Mouse (Mus musculus): ENCODE measurements around the gene Dok4.
"Not testable (repeated sequence)": the region's sequence is repeated elsewhere in the genome, so short reads cannot be mapped to it uniquely, and the experiment has no call there.

Gene Dok4

DNA sequence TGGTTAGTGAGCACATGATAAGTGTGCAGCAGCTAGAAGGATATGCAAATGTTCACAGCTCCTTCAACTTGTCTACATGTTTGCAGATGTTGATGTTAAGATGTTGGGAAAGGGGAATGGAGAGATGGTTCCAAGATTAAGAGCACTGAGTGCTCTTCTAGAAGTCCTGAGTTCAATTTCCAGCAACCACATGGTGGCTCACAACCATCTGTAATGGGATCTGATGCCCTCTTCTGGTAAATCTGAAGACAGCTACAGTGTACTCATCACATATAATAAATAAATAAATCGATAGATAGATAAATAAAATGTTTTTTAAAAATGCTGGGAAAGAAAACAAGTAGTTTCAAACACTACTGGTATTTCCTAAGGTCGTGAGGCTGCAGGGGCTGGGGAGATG is 34.9 kb downstream of the Dok4 start:
- no peak for DNase-seq (ENCODE audit: low read depth, low spot score)

DNA sequence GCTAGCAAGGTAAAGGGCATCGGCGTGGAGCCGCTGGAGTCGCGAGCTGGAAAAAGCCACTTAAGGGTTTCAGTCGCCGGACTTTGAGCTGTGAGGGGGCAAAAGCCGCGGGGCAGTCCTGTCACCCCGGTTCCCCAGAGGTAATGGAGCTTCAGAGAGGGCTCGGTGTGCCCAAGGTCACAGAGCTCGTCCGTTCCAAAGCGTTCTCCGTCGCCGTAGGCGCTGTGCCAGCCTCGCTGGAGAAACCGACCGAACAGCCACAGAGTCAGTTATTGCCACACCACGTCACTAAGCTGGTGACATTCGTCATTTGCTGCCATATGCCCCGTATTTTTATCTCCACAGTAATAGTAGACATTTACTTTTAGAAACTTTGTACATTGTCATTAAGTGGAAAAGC is 37.5 kb downstream of the Dok4 start:
- no peak for DNase-seq (ENCODE audit: low read depth, low spot score)

DNA sequence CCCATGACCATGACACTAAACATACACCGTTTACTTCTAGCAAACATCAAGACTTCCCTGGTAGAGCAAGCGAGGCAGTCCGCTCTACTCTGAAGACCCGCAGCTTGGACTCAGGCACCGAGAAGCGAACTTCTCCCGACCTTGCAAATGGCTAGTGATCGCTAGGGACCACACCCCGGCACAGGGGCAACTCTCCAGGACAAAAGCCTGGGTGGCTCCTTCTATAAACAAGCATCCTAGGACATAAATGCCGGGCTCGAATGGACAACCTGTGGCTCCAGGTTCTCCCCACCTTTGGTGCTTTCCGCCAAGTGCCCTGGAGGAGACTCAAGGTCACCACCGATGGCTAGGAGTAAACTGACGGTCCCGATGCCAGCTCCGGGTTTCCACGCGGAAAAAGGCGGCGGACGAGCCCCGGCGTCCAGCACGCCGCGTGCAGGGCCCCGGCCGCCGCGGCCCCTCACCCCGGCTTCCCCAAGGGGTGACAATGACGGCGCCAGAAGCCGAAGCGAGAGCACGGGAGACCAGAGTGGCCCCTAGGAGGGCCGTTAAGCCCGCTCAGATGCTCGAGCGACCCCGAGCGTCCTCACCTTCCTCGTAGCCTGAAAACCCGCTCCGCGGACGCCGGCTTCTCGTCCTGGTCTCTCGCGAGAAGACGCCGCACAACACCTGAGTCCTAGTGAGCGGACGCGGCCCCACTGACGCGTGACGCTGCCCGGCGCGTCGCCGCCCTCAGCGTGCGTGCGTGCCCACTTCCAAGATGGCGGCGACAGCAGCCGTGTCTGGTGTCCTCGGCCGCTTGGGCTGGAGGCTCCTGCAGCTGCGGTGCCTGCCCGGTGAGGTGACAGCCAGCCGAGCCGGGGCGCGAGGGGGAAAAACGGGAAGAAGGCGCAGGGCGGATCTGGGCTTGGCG is 38.2 kb downstream of the Dok4 start, which contains the start of the genes Coq9 and Ciapin1:
Gene Coq9, plus strand, starts transcription at position 660 of the 913 bp plus-strand sequence.
Gene Ciapin1, minus strand, starts transcription at position 697 of the 913 bp plus-strand sequence.
- DNase-seq (ENCODE audit: low read depth, low spot score): peak; percentile 97

DNA sequence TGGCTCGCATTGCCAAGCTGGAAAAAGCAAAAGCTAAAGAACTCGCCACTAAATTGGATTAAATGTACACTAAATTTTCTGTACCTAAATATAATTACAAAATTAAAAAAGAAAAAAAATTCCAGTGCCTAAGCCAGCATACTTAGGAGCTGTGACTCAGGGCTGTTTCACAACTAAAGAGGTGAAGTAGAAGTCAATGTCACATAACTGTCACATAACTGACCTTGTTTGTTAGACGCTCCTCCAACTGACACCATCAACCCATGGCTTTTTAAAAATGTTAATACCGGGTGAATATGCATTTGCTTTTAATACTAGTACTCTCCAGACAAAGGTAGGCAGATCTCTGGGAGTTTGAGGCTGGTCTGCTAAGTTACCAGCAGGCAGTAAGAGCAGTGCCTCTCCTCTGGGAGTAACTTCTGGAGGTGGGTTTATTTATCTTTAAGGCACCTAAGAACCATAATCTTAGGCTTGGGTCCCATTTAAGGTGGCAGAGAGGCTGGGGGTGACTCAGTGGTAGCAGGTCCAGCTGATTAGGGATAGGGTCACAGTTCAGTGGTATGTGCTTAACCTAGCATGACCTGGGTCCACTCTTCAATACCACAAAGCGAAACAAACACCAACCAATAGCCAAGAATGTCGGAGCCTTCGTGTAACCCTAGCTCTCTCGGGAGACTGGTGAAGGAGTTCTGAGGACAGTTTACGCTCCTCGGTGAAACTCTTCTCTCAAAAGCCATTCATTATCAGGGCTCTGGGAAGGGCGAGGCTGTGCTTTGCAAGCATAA is 39.5 kb downstream of the Dok4 start:
- no peak for DNase-seq (ENCODE audit: low read depth, low spot score)

DNA sequence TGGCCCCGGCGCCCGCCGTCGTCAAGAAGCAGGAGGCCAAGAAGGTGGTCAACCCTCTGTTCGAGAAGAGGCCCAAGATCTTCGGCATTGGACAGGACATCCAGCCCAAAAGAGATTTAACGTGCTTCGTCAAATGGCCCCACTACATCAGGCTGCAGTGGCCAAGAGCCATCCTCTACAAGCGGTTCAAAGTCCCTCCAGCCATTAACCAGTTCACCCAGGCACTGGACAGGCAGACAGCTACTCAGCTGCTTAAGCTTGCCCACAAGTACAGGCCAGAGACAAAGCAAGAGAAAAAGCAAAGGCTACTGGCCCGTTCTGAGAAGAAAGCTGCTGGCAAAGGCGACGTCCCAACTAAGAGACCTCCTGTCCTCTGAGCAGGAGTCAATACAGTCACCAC is 40.4 kb downstream of the Dok4 start:
- not testable (repeated sequence) for DNase-seq (ENCODE audit: low read depth, low spot score)

DNA sequence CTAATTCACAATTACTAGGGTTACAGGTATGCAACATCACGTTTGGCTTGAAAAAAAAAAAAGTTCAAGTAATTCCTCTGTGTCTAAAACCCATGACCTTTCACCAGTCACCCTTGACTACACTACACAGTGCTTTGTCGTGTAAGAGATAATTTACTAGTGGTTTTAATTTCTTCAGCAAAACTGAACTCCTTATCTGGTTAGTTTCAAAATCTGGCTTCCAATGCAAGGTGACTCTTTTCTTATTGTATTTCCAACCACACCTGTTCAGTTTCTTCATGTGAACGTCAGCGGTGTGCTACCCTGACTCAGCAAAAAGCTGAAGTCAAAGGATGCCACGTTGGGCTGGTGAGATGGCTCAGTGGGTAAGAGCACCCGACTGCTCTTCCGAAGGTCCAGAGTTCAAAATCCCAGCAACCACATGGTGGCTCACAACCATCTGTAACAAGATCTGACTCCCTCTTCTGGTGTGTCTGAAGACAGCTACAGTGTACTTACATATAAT is 42.2 kb downstream of the Dok4 start:
- peak; percentile 30 for DNase-seq (ENCODE audit: low read depth, low spot score)

DNA sequence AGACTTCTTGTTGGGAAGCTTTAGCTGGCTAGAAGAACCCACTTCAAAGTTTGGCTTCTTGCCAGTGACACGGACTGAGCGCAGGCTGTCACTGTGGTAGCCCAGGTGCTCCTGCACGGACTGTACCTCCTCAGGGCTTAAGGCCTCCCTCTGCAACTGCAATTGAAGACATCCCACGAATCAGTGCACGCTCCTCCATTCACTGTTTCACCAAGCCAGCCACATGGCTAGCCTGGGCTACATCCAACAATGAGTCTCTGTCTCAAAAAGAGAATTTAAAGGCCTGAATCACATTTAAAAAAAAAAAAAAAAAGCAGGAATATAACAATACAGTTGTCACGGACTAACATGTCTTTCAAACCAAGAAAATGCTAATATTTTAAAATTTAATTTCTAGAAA is 47.8 kb downstream of the Dok4 start:
- DNase-seq (ENCODE audit: low read depth, low spot score): no peak

DNA sequence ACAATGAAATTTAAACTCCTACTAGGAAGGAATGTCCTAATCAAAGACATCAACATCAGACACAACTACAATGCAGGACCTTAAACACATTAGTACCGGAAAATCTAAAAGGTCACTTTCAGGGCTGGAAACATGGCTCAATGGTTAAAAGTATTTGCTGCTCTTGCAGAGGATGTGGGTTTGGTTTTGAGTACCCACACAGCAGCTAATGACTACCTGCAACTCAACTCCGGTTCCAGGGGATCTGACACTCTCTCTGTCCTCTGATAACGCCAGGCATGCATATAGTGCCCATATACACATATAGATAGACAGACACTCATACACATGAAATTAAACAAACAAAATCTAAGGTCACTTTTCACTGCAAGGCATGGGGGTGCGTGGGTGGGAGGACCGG is 49.9 kb downstream of the Dok4 start:
- no peak for DNase-seq (ENCODE audit: low read depth, low spot score)

DNA sequence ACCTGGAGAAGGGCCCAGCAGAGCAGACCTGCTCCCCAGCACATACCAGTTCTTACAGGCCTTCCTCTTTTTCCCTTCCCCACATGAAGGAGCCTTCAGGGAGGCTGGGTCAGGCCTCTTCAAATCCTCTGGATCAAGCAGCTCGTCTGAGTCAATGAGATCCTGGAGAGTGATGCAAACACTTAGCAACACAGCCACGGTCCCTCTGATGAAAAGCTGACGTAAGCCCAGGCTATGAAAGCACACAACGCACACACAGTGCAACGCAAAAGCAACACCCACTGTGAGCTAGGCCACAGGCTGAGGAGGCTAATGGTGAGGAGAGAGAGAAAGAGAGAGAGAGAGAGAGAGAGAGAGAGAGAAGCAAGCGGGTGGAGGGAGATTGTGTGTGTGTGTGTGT is 51.0 kb downstream of the Dok4 start:
- DNase-seq (ENCODE audit: low read depth, low spot score): no peak

DNA sequence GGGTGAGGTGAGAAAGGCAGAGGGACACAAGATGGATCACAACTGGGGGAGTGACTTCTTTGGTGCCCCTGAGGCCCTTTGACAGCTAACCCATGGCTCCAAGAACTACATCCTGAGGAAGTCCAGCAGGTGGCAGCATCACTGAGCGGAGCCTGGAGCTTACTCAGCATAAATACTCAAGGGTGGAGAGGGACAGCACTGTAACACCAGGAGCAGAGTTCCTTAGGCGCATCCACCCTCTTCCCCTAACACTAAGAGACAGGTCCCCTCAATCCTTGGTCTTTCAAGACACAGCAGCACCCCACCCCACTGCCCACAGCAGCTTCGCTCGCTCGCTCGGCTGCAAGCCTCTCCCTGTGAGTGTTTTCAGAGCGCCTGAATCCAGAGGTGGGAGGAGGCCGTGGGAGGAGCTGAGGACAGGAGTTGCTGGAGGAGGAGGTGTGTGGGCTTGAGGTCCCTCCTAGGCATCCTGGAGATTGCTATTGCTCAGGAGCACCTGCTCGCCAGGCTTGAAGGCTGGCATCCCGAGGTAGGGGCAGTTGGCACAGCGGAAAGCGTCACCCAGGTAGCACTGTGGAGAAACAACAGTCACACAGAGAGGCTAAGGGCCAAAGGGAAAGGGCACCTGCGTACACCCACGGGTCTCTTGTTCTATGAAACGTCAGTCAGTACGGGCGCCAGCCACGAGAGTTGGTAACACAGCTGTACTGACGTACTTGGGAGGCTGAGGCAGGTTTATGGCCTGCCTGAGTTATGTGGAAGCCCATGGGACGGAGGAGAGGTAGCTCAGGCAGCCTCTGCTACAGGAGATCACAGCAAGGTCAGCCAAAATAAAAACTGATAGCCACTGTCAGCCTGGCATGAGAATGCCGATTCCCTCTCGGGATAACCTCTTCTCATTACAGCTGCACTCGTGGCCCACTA is 53.2 kb downstream of the Dok4 start:
- peak; percentile 89 for DNase-seq (ENCODE audit: low read depth, low spot score)

DNA sequence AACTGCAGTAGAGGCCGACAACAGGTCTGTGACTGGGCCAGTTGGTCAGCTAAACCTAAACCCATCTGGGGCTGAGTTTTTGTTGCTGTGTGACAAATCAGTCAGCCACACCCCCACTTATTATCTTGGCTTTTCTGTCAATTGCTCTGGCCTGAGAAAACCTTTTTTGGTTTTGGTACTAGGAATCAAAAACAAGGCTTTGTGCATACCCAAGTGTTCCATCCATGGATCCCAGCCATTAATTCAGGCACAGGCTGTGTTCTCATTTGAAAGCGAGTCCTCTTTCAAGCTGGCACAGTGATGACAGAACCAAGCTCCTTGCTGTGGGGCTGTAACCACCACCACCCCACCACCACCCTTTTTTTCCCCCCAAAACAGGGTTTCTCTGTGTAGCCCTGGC is 54.7 kb downstream of the Dok4 start:
- no peak for DNase-seq (ENCODE audit: low read depth, low spot score)

DNA sequence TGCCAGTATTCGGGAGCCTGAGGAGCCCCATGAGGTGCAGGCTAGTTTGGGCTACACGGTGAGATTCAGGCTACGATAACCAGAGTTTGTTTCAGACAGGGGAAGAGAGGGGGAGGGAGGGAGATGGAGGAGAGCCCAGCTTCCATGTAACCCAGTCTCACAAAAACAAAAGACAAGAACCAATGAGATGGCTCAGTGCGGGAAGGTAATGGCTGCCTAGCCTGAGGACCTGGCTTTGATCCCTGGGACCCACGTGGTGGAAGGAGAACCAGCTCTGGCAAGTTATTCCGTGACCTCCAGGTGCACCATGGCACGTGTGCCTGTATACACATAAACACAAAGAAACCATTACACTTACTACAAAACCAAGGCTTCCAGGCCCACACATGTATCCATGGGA is 55.6 kb downstream of the Dok4 start:
- DNase-seq (ENCODE audit: low read depth, low spot score): peak; percentile 42

DNA sequence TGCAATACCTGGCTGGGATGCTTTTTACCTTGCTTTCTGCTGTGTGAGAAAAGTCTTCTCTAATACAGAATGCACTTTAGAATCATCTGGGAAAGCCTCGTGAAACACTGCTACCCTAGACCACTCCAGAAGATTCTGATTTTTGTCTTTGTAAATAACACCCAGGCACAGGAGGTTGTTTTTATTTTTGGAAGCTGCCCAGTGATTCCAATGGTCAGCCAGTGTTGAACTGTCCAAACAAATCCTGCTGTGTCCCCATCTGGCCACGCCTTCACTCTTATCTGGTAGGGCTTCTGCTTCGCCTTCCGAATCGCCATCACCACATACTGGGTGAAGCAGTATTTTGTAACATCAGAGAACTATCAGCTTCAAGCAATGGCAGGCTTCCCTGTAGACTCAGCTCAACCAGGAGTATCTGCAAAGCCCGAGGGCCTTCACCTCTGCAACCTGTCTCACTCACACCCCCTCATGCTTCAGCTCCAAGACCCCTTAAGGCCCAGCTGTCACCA is 56.4 kb downstream of the Dok4 start:
- DNase-seq (ENCODE audit: low read depth, low spot score): no peak

DNA sequence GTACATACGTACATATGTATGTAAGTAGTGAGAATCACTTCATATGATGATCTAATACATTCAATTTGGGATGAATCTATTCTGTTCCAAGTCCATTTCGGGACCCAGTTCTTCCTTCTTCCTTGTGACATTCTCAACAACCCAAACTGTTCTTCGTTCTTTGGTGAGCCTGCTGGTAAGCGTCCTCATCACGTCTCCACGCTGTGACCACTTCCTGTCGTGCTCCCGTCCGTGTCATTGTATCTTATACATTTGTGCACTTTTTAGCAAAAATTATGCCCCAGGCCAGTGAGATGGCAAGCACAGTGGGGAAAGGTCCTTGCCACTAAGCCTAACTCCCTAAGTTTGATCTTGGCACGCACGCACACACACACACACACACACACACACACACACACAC is 58.2 kb downstream of the Dok4 start:
- DNase-seq (ENCODE audit: low read depth, low spot score): no peak

DNA sequence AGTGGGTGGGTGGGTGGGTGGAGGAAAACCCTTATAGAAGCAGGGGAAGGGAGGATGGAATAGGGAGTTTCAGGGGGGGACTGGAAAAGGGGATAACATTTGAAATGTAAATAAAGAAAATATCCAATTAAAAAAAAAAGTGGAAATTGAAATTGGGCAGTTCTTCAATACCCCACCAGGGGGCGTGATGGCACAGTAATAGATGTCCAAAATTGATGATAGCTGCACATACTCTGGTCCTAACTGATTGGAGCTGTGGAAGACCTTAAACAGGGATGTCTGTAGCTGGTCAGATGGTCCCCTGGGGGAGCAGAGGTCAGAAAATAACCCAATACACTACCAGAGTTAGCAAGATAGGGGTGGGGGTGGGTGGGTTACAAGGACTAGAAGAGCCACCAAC is 61.6 kb downstream of the Dok4 start:
- no peak for DNase-seq (ENCODE audit: low read depth, low spot score)
